Mouse (Mus musculus) granulocyte monocyte progenitor cell, adult 5-6 weeks (primary cell): ENCODE measurements around the gene Rtbdn. TPM values are rescaled to one million over a fixed set of nuclear protein-coding genes. Genes with fewer than 3 reads are reported as not detected.
A peak's percentile ranks its signal among the peaks of the same experiment; 100 is the strongest.

ENCODE experiments used
- ATAC-seq: replicated peaks from 2 replicates; pipeline ENCODE4 v1.8.0; 2016; ENCODE audit warnings: mild to moderate bottlenecking, moderate TSS enrichment, inconsistent platforms; ENCODE audit not compliant: poor library complexity, severe bottlenecking
- total RNA-seq, 2 experiments: library from RNA; stranded (forward) in 1 of 2; stranded (reverse) in 1 of 2; fragments of 200-712, 200-1000 nt in 1 of 2; fragments of >200 nt in 1 of 2; fragmentation: Nextera tagmentation in 1 of 2; gene quantifications; 2 replicates each; pipeline ENCODE4 v1.2.3; 2014 to 2017

Rtbdn gene
- total RNA-seq, 2 experiments from 2014 or later = not detected

GRCm38 (mm10) chr8:84995680-84996079 lies 48.9 kb downstream of the Rtbdn start:
- ATAC-seq = no peak

GRCm38 (mm10) chr8:84996978-84997377 lies 50.2 kb downstream of the Rtbdn start:
- no peak for ATAC-seq

GRCm38 (mm10) chr8:84997649-84998295 lies 51.0 kb downstream of the Rtbdn start:
- peak; percentile 99 for ATAC-seq

Other genes starting within 250 kb of the Rtbdn start
- 82.1 and 133 TPM in 2 replicates for gene Lyl1, start 245.5 kb upstream of the Rtbdn start, total RNA-seq (2014; fragmentation: Nextera tagmentation)
- gene Lyl1, start 245.5 kb upstream of the Rtbdn start, total RNA-seq (2017) = 65.9 and 73.3 TPM in 2 replicates
- gene G430095P16Rik, start 224.0 kb upstream of the Rtbdn start, total RNA-seq (2014; fragmentation: Nextera tagmentation) = 11.0 and 17.9 TPM in 2 replicates
- 4.4 and 4.8 TPM in 2 replicates for gene G430095P16Rik, start 224.0 kb upstream of the Rtbdn start, total RNA-seq (2017)
- 25.7 and 51.2 TPM in 2 replicates for gene Nfix, start 146.6 kb upstream of the Rtbdn start, total RNA-seq (2014; fragmentation: Nextera tagmentation)
- gene Nfix, start 146.6 kb upstream of the Rtbdn start, total RNA-seq (2017) = 9.5 and 12.8 TPM in 2 replicates
- gene Dand5, start 124.2 kb upstream of the Rtbdn start, total RNA-seq (2014; fragmentation: Nextera tagmentation) = 4.1 and 4.7 TPM in 2 replicates
- gene Dand5, start 124.2 kb upstream of the Rtbdn start, total RNA-seq (2017) = 3.6 and 3.7 TPM in 2 replicates
- 17.0 and 19.2 TPM in 2 replicates for gene Gadd45gip1, start 115.5 kb upstream of the Rtbdn start, total RNA-seq (2014; fragmentation: Nextera tagmentation)
- 46.2 and 52.4 TPM in 2 replicates for gene Gadd45gip1, start 115.5 kb upstream of the Rtbdn start, total RNA-seq (2017)
- gene Rad23a, start 106.3 kb upstream of the Rtbdn start, total RNA-seq (2014; fragmentation: Nextera tagmentation) = 41.8 TPM in 2 replicates
- gene Rad23a, start 106.3 kb upstream of the Rtbdn start, total RNA-seq (2017) = 20.1 and 21.4 TPM in 2 replicates
- gene Calr, start 100.1 kb upstream of the Rtbdn start, total RNA-seq (2014; fragmentation: Nextera tagmentation) = 1,333 and 1,645 TPM in 2 replicates
- gene Calr, start 100.1 kb upstream of the Rtbdn start, total RNA-seq (2017) = 4,572 and 4,672 TPM in 2 replicates
- 90.9 TPM in 2 replicates for gene Farsa, start 90.0 kb upstream of the Rtbdn start, total RNA-seq (2014; fragmentation: Nextera tagmentation)
- 187 and 190 TPM in 2 replicates for gene Farsa, start 90.0 kb upstream of the Rtbdn start, total RNA-seq (2017)
- 172 and 176 TPM in 2 replicates for gene Syce2, start 74.9 kb upstream of the Rtbdn start, total RNA-seq (2014; fragmentation: Nextera tagmentation)
- 126 and 155 TPM in 2 replicates for gene Syce2, start 74.9 kb upstream of the Rtbdn start, total RNA-seq (2017)
- 23.2 and 25.8 TPM in 2 replicates for gene Gcdh, start 53.1 kb upstream of the Rtbdn start, total RNA-seq (2014; fragmentation: Nextera tagmentation)
- gene Gcdh, start 53.1 kb upstream of the Rtbdn start, total RNA-seq (2017) = 20.1 and 30.3 TPM in 2 replicates
- 0.52 and 1.0 TPM in 2 replicates for gene Klf1, start 45.1 kb upstream of the Rtbdn start, total RNA-seq (2014; fragmentation: Nextera tagmentation)
- 0.43 and 0.72 TPM in 2 replicates for gene Klf1, start 45.1 kb upstream of the Rtbdn start, total RNA-seq (2017)
- gene Dnase2a, start 38.4 kb upstream of the Rtbdn start, total RNA-seq (2014; fragmentation: Nextera tagmentation) = 35.6 and 55.5 TPM in 2 replicates
- gene Dnase2a, start 38.4 kb upstream of the Rtbdn start, total RNA-seq (2017) = 59.6 and 117 TPM in 2 replicates
- not detected in 2 replicates for gene Mast1, start 9.6 kb upstream of the Rtbdn start, total RNA-seq (2014; fragmentation: Nextera tagmentation)
- not detected in 2 replicates for gene Mast1, start 9.6 kb upstream of the Rtbdn start, total RNA-seq (2017)
- gene Gm49661, start 22.4 kb downstream of the Rtbdn start, total RNA-seq (2014; fragmentation: Nextera tagmentation) = not detected in 2 replicates
- gene Gm49661, start 22.4 kb downstream of the Rtbdn start, total RNA-seq (2017) = not detected in 2 replicates
- gene Prdx2, start 22.6 kb downstream of the Rtbdn start, total RNA-seq (2014; fragmentation: Nextera tagmentation) = 210 and 303 TPM in 2 replicates
- 360 and 421 TPM in 2 replicates for gene Prdx2, start 22.6 kb downstream of the Rtbdn start, total RNA-seq (2017)
- 116 and 172 TPM in 2 replicates for gene Rnaseh2a, start 22.8 kb downstream of the Rtbdn start, total RNA-seq (2014; fragmentation: Nextera tagmentation)
- gene Rnaseh2a, start 22.8 kb downstream of the Rtbdn start, total RNA-seq (2017) = 91.3 and 148 TPM in 2 replicates
- gene Junb, start 31.7 kb downstream of the Rtbdn start, total RNA-seq (2014; fragmentation: Nextera tagmentation) = 3.3 and 14.2 TPM in 2 replicates
- gene Junb, start 31.7 kb downstream of the Rtbdn start, total RNA-seq (2017) = 39.6 and 46.0 TPM in 2 replicates
- 5.2 and 6.1 TPM in 2 replicates for gene Hook2, start 43.6 kb downstream of the Rtbdn start, total RNA-seq (2014; fragmentation: Nextera tagmentation)
- gene Hook2, start 43.6 kb downstream of the Rtbdn start, total RNA-seq (2017) = 5.7 and 8.2 TPM in 2 replicates
- gene Best2, start 67.5 kb downstream of the Rtbdn start, total RNA-seq (2014; fragmentation: Nextera tagmentation) = not detected in 2 replicates
- not detected in 2 replicates for gene Best2, start 67.5 kb downstream of the Rtbdn start, total RNA-seq (2017)
- 73.1 and 73.3 TPM in 2 replicates for gene Asna1, start 78.3 kb downstream of the Rtbdn start, total RNA-seq (2014; fragmentation: Nextera tagmentation)
- gene Asna1, start 78.3 kb downstream of the Rtbdn start, total RNA-seq (2017) = 74.5 and 91.2 TPM in 2 replicates
- 112 and 128 TPM in 2 replicates for gene Trir, start 79.8 kb downstream of the Rtbdn start, total RNA-seq (2014; fragmentation: Nextera tagmentation)
- 245 and 280 TPM in 2 replicates for gene Trir, start 79.8 kb downstream of the Rtbdn start, total RNA-seq (2017)
- gene Tnpo2, start 89.9 kb downstream of the Rtbdn start, total RNA-seq (2014; fragmentation: Nextera tagmentation) = 19.6 and 25.0 TPM in 2 replicates
- gene Tnpo2, start 89.9 kb downstream of the Rtbdn start, total RNA-seq (2017) = 21.5 and 26.8 TPM in 2 replicates
- gene Fbxw9, start 113.1 kb downstream of the Rtbdn start, total RNA-seq (2014; fragmentation: Nextera tagmentation) = 11.6 and 13.5 TPM in 2 replicates
- 4.1 and 5.9 TPM in 2 replicates for gene Fbxw9, start 113.1 kb downstream of the Rtbdn start, total RNA-seq (2017)
- gene Gm5741, start 121.0 kb downstream of the Rtbdn start, total RNA-seq (2014; fragmentation: Nextera tagmentation) = not detected in 2 replicates
- gene Gm5741, start 121.0 kb downstream of the Rtbdn start, total RNA-seq (2017) = not detected in 2 replicates
- 42.0 and 66.5 TPM in 2 replicates for gene Dhps, start 124.8 kb downstream of the Rtbdn start, total RNA-seq (2014; fragmentation: Nextera tagmentation)
- gene Dhps, start 124.8 kb downstream of the Rtbdn start, total RNA-seq (2017) = 19.6 and 30.1 TPM in 2 replicates
- 189 and 191 TPM in 2 replicates for gene Wdr83os, start 133.7 kb downstream of the Rtbdn start, total RNA-seq (2014; fragmentation: Nextera tagmentation)
- 36.6 and 47.4 TPM in 2 replicates for gene Wdr83os, start 133.7 kb downstream of the Rtbdn start, total RNA-seq (2017)
- gene Wdr83, start 134.3 kb downstream of the Rtbdn start, total RNA-seq (2014; fragmentation: Nextera tagmentation) = 56.2 and 81.8 TPM in 2 replicates
- 23.3 and 32.8 TPM in 2 replicates for gene Wdr83, start 134.3 kb downstream of the Rtbdn start, total RNA-seq (2017)
- gene Man2b1, start 136.3 kb downstream of the Rtbdn start, total RNA-seq (2014; fragmentation: Nextera tagmentation) = 91.4 and 110 TPM in 2 replicates
- gene Man2b1, start 136.3 kb downstream of the Rtbdn start, total RNA-seq (2017) = 52.9 and 83.5 TPM in 2 replicates
- not detected in 2 replicates for gene Zfp791, start 176.1 kb downstream of the Rtbdn start, total RNA-seq (2014; fragmentation: Nextera tagmentation)
- gene Zfp791, start 176.1 kb downstream of the Rtbdn start, total RNA-seq (2017) = not detected in 2 replicates
- not detected in 2 replicates for gene Cks1brt, start 204.9 kb downstream of the Rtbdn start, total RNA-seq (2014; fragmentation: Nextera tagmentation)
- gene Cks1brt, start 204.9 kb downstream of the Rtbdn start, total RNA-seq (2017) = not detected in 2 replicates